8 mouse cellular contexts compared by ENCODE assay signal in genomic region chr8:13455295-13455694, GRCm38 (mm10). TPM values are rescaled to one million over a fixed set of nuclear protein-coding genes. Genes with fewer than 3 reads are reported as not detected.
A peak's percentile ranks its signal among the peaks of the same experiment; 100 is the strongest.
DNase-seq lines count a peak whose midpoint lies in the region; ATAC-seq and TF ChIP-seq lines count a peak whose summit lies in the region.

No protein-coding gene starts in this region.

- DNase-seq in layer of hippocampus, adult 2 months (ENCODE audit: low spot score in 2 of 2) = no peak
- no peak for DNase-seq in layer of hippocampus, adult 9-10 months (ENCODE audit: low spot score)
- peak; percentile 84 for DNase-seq in NIH3T3 (ENCODE audit: low read depth)
- peak; percentile 33 for DNase-seq in embryo, embryonic 9.5 days (ENCODE audit: extremely low spot score)
- DNase-seq in hindbrain, embryonic 14.5 days (ENCODE audit: low spot score) = peak; percentile 69
- DNase-seq in left cerebral cortex, postnatal 4 days = peak; percentile 51
- peak; percentile 25 for DNase-seq in neural tube, embryonic 10.5 days (ENCODE audit: extremely low spot score, low spot score)
- peak; percentile 58 to 71 for DNase-seq in urinary bladder, postnatal 36 days (ENCODE audit: low spot score in 2 of 2)

- no peak overlapping the region for H3K4me3 ChIP-seq in layer of hippocampus, adult 2 months
- no peak overlapping the region for H3K4me3 ChIP-seq in hindbrain, embryonic 14.5 days (replicated peaks; ENCODE audit: low read length)

- no peak overlapping the region for H3K4me2 ChIP-seq in hindbrain, embryonic 14.5 days (replicated peaks)

- no peaks in the 10 kb centered on the region for H3K9me3 ChIP-seq in hindbrain, embryonic 14.5 days (ENCODE audit: control insufficient read depth, low read length)

- ATAC-seq in hindbrain, embryonic 14.5 days (ENCODE audit: low FRiP score) = peak; percentile 64; the same call in 1 of the 2 replicates

- H3K27me3 ChIP-seq in hindbrain, embryonic 14.5 days (ENCODE audit: control insufficient read depth, insufficient read depth, low read length) = no peaks in the 10 kb centered on the region

- intact Hi-C loops in left cerebral cortex, postnatal 4 days (cut with DNase I) = no loop called here

- peak; percentile 85 for TF ChIP-seq CTCF in layer of hippocampus, adult 2 months (conservative IDR thresholded peaks at IDR 0.05)

- H3K4me1 ChIP-seq in hindbrain, embryonic 14.5 days (replicated peaks; ENCODE audit: control insufficient read depth, insufficient read depth, low read length) = peaks cover 4% of the 10 kb centered on the region; the same call in 1 of the 2 replicates

- H3K9ac ChIP-seq in hindbrain, embryonic 14.5 days = no peak overlapping the region

- 44% methylated on average over 2 of the region's 2 CpGs for WGBS in hindbrain, embryonic 14.5 days

- H3K27ac ChIP-seq in layer of hippocampus, adult 2 months = no peak overlapping the region
- no peak overlapping the region for H3K27ac ChIP-seq in hindbrain, embryonic 14.5 days

- no peaks in the 10 kb centered on the region for H3K36me3 ChIP-seq in hindbrain, embryonic 14.5 days (replicated peaks; ENCODE audit: control insufficient read depth, insufficient read depth)

RNA-seq across cellular contexts. Expression of gene Tmem255b, which starts 20.3 kb away (rescaled TPM):
- 1 to 10 TPM; 5.2 TPM for total RNA-seq in layer of hippocampus, adult 2 months (2021)
- polyA plus RNA-seq in hindbrain, embryonic 14.5 days (2014; fragmentation: Nextera tagmentation; extraction: Ambion mirVana) = 0.75 and 1.5 TPM in 2 replicates
- total RNA-seq in left cerebral cortex, postnatal 4 days (2021) = 1 to 10 TPM; 3.9 to 4.6 TPM

RNA-seq across cellular contexts. Expression of gene Gas6, which starts 39.0 kb away (rescaled TPM):
- total RNA-seq in layer of hippocampus, adult 2 months (2021) = 10 to 100 TPM; 81.2 to 85.1 TPM
- polyA plus RNA-seq in hindbrain, embryonic 14.5 days (2014; fragmentation: Nextera tagmentation; extraction: Ambion mirVana) = 34.7 and 36.2 TPM in 2 replicates
- 10 to 100 TPM; 81.2 to 85.8 TPM for total RNA-seq in left cerebral cortex, postnatal 4 days (2021)

RNA-seq across cellular contexts. Expression of gene Grk1, which starts 50.4 kb away (rescaled TPM):
- not detected for total RNA-seq in layer of hippocampus, adult 2 months (2021)
- polyA plus RNA-seq in hindbrain, embryonic 14.5 days (2014; fragmentation: Nextera tagmentation; extraction: Ambion mirVana) = not detected in 2 replicates
- not detected for total RNA-seq in left cerebral cortex, postnatal 4 days (2021)

RNA-seq across cellular contexts. Expression of gene Atp4b, which starts 58.7 kb away (rescaled TPM):
- total RNA-seq in layer of hippocampus, adult 2 months (2021) = not detected
- not detected in 2 replicates for polyA plus RNA-seq in hindbrain, embryonic 14.5 days (2014; fragmentation: Nextera tagmentation; extraction: Ambion mirVana)
- not detected for total RNA-seq in left cerebral cortex, postnatal 4 days (2021)

Comparison
In these comparisons a context has a peak if more than half of its experiments do, and no peak if none do; other contexts are left out.
1. DNase-seq: peak in NIH3T3 (single experiment), embryo, embryonic 9.5 days (single experiment), hindbrain, embryonic 14.5 days (single experiment), left cerebral cortex, postnatal 4 days (single experiment), neural tube, embryonic 10.5 days (single experiment) and urinary bladder, postnatal 36 days (2 of 2); none in layer of hippocampus, adult 2 months (0 of 2) and layer of hippocampus, adult 9-10 months (single experiment).